Mouse (Mus musculus) bone marrow macrophage, adult 2 months (primary cell): ENCODE data around the gene Gm5447.

ENCODE experiments used
- CTCF ChIP-seq: IDR thresholded peaks from 2 replicates; pipeline ENCODE4 v1.5.1; 2012; ENCODE audit warnings: low read depth, mild to moderate bottlenecking, low read length, moderate library complexity
- POLR2A ChIP-seq: IDR thresholded peaks from 2 replicates; pipeline ENCODE4 v1.6.1; 2012; ENCODE audit warnings: mild to moderate bottlenecking, low read depth, low read length, borderline replicate concordance

DNA sequence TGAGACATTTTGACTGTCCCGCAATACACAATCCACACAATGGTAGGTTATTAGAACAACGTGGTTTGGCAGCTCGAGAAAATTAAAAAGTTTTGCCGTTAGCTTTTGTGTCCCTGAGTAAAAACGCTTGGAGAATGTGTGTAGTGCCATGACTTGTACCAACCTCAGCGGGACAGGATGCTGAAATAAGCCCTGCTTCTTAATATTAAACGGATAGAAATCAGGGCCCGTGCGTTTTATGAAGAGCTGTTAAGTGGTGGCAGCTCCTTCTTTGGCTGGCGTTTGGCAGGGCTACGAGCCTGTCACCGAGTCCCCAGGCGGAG is 11.2 kb downstream of the Gm5447 start:
- TF ChIP-seq CTCF (no peak), POLR2A (no peak)
